Mouse (Mus musculus) liver, adult 2 months (tissue): Measurements from ENCODE around the gene Gm20479. TPM values are rescaled to one million over a fixed set of nuclear protein-coding genes. Genes with fewer than 3 reads are reported as not detected.

Source experiments
- DNase-seq: peaks from one replicate; pipeline ENCODE4 v3.0.0-alpha.2; 2011; ENCODE audit warnings: low read depth, low spot score; ENCODE audit errors: extremely low read depth
- H3K27ac ChIP-seq: fragments of 200-500 bp; replicated peaks from 2 replicates; pipeline ENCODE4 v1.5.1; 2012; ENCODE audit warnings: low read depth, mild to moderate bottlenecking, control low read depth, inconsistent platforms, low read length; ENCODE audit not compliant: insufficient read depth
- H3K27me3 ChIP-seq: fragments of 200-500 bp; 2 replicates; pipeline ENCODE4 v1.6.1; 2012; ENCODE audit warnings: mild to moderate bottlenecking, moderate library complexity, low read length, inconsistent platforms; ENCODE audit not compliant: control insufficient read depth, insufficient read depth
- H3K36me3 ChIP-seq: fragments of 200-500 bp; 2 replicates; pipeline ENCODE4 v1.6.1; 2012; ENCODE audit warnings: low read length, inconsistent platforms; ENCODE audit not compliant: control insufficient read depth, insufficient read depth
- H3K4me1 ChIP-seq: fragments of 200-500 bp; 2 replicates; pipeline ENCODE4 v1.6.1; 2011; ENCODE audit warnings: low read length; ENCODE audit not compliant: control insufficient read depth, insufficient read depth
- H3K4me3 ChIP-seq: fragments of 200-500 bp; 2 replicates; pipeline ENCODE4 v1.5.1; 2011; ENCODE audit warnings: low read depth, mild to moderate bottlenecking, control low read depth, low read length, moderate library complexity; ENCODE audit not compliant: insufficient read depth
- H3K79me2 ChIP-seq: fragments of 200-500 bp; 2 replicates; pipeline ENCODE4 v1.6.1; 2012; ENCODE audit warnings: inconsistent platforms, mild to moderate bottlenecking, low read length, moderate library complexity; ENCODE audit not compliant: control insufficient read depth, insufficient read depth
- H3K9ac ChIP-seq: fragments of 200-500 bp; 2 replicates; pipeline ENCODE4 v1.6.1; 2012; ENCODE audit warnings: low read depth, mild to moderate bottlenecking, control low read depth, inconsistent platforms, low read length
- CTCF ChIP-seq: fragments of 200-500 bp; IDR thresholded peaks from 2 replicates; pipeline ENCODE4 v1.5.1; 2011; ENCODE audit warnings: low read depth, low read length, control low read depth
- POLR2A ChIP-seq: fragments of 200-500 bp; IDR thresholded peaks from 2 replicates; pipeline ENCODE4 v1.6.1; 2011; ENCODE audit warnings: low read length, control low read depth; ENCODE audit not compliant: insufficient read depth; ENCODE audit errors: extremely low read depth
- WGBS: fragments of 180-500 bp; shearing (Covaris S2); methylation state at CpG from one replicate; pipeline ENCODE4 v1.1.7; 2018; 5-methylcytosine and 5-hydroxymethylcytosine counted together
- polyA plus RNA-seq: library from polyadenylated mRNA; depleted of rRNA; stranded (reverse); fragments of >200 nt; gene quantifications from 2 replicates; pipeline ENCODE4 v1.2.3, GENCODE M21; 2012; rRNA removed
- total RNA-seq: library from RNA; depleted of rRNA; stranded (reverse); fragments of >200 nt; gene quantifications from 2 replicates; pipeline ENCODE4 v1.2.3, GENCODE M21; 2014; rRNA removed

The Gm20479 gene
- total RNA-seq (not detected in 2 replicates), polyA plus RNA-seq (not detected in 2 replicates)

DNA sequence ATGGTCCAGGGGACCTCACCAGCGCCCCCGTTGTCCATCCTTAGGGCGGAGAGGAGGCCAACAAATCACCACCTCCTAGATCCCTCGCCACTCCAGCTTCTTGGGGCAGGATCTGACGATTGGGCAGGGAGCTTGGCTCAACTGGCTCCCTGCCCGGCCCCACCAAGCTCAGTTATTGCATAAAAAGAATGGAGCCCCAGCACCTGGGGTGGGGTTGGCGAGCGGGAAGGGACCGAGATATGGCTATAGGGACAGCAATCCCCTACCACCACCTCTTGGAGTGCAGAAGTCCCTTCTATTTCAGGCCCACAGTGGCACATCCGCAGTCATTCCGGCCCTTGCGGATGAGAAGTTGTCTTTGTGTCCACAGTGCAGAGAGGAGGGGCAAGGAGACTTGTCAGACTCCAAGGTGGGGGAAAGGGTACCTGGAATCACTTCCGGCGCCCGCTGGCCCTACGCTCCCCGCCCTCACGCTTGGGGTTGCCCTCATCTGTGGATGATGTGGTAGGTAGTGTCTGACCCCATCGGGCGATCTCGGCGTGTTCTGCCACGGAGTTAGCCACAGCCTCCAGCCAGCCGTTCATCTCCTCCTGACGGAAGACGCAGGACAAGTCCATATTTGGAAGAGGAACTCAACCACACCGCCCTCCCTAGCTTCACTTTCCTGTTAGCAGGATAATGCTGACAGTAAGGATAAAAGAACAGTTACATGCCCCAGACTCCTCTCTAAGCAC, at the start of gene Gm20479:
Gene Gm20479, minus strand, starts transcription at position 559 of the 734 bp plus-strand sequence.
- TF ChIP-seq CTCF: no peak
- TF ChIP-seq POLR2A: 0 out of 2 replicates have a peak, but pooled peaks have one; percentile 12
- Histone ChIP-seq H3K9ac (peak within 1 kb of the TSS; percentile 56), H3K36me3 (no peaks in the 10 kb centered on the region), H3K4me1 (0 out of 2 replicates have a peak, but pooled peaks cover 4% of the 10 kb centered on the region), H3K27ac (peak within 1 kb of the TSS; percentile 62), H3K27me3 (no peaks in the 10 kb centered on the region), H3K4me3 (peak within 1 kb of the TSS; percentile 60), H3K79me2 (no peaks in the 10 kb centered on the region)
- 26% methylated on average over 27 of the region's 27 CpGs for WGBS
- DNase-seq: peak; percentile 22

GRCm38 (mm10) chr7:27406481-27406880, 49.3 kb upstream of the Gm20479 start:
- DNase-seq: peak; percentile 2
- H3K27me3 ChIP-seq: peaks cover 26% of the 10 kb centered on the region
- WGBS: 80% methylated on average over 7 of the region's 7 CpGs

GRCm38 (mm10) chr7:27404203-27404942, 47.2 kb upstream of the Gm20479 start:
- Histone ChIP-seq H3K4me3 (no peak overlapping the region), H3K4me1 (no peaks in the 10 kb centered on the region; the same call in 1 of the 2 replicates), H3K36me3 (no peaks in the 10 kb centered on the region), H3K27me3 (peaks cover 26% of the 10 kb centered on the region), H3K27ac (no peak overlapping the region), H3K9ac (no peak overlapping the region), H3K79me2 (no peaks in the 10 kb centered on the region)
- DNase-seq: no peak
- no peak for TF ChIP-seq CTCF
- no peak for TF ChIP-seq POLR2A
- 7% methylated on average over 80 of the region's 81 CpGs for WGBS

More at GRCm38 (mm10) chr7:27406481-27406880, 49.3 kb upstream of the Gm20479 start:
- Histone ChIP-seq H3K27ac (no peak overlapping the region), H3K4me3 (no peak overlapping the region), H3K79me2 (no peaks in the 10 kb centered on the region), H3K9ac (no peak overlapping the region), H3K36me3 (no peaks in the 10 kb centered on the region), H3K4me1 (no peaks in the 10 kb centered on the region; the same call in 1 of the 2 replicates)
- TF ChIP-seq POLR2A: no peak

DNA sequence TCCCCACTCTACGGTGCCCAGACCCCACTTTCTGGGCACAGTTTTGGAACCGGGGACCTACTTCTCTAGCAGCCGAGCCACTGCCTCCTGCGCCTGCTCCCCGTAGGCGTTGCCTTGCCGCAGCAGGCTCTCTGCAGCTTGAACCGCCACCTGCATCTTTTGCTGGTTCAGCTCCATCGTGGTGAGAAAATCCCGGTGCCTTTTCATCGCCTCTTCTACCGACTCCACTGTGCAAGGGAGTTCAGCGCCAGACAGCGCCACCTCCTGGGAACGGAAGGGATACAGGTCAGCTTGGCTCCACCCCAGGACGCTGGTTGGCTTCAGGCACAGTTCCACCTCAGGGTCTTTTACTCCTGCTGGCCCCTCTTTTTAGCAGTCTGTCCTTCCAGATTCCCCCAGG, 45.5 kb upstream of the Gm20479 start:
- H3K4me3 ChIP-seq: no peak overlapping the region
- H3K9ac ChIP-seq: no peak overlapping the region
- H3K36me3 ChIP-seq: no peaks in the 10 kb centered on the region
- DNase-seq: peak; percentile 22
- no peaks in the 10 kb centered on the region for H3K79me2 ChIP-seq
- peaks cover 14% of the 10 kb centered on the region for H3K27me3 ChIP-seq
- TF ChIP-seq CTCF: peak; percentile 89
- no peak for TF ChIP-seq POLR2A
- no peaks in the 10 kb centered on the region for H3K4me1 ChIP-seq
- no peak overlapping the region for H3K27ac ChIP-seq
- WGBS: 14% methylated on average over 16 of the region's 16 CpGs

GRCm38 (mm10) chr7:27400545-27400944, 43.3 kb upstream of the Gm20479 start:
- no peaks in the 10 kb centered on the region for H3K4me1 ChIP-seq
- no peak for DNase-seq
- no peak overlapping the region for H3K4me3 ChIP-seq
- H3K27me3 ChIP-seq: peaks cover 17% of the 10 kb centered on the region
- no peak overlapping the region for H3K9ac ChIP-seq
- H3K27ac ChIP-seq: no peak overlapping the region
- no peaks in the 10 kb centered on the region for H3K79me2 ChIP-seq
- H3K36me3 ChIP-seq: no peaks in the 10 kb centered on the region
- TF ChIP-seq POLR2A (no peak), CTCF (no peak)
- 79% methylated on average over 7 of the region's 7 CpGs for WGBS
